9 mouse cellular contexts compared by ENCODE assay signal in genomic region chr13:31458883-31459282, GRCm38 (mm10).
DNase-seq lines count a peak whose midpoint lies in the region.
"Had no signal": no experiment of that assay in that cellular context is flagged by ENCODE, and none has a peak within 500 bp of the region (broad histone marks: within the 10 kb centered on the region; RNA-seq: fewer than 3 reads in every experiment).

No protein-coding gene starts in this region.

- DNase-seq in left cerebral cortex, adult 11 months (ENCODE audit: low spot score), result peak; percentile 4
- no peak for DNase-seq in left cerebral cortex, adult 8-10 months (ENCODE audit: low spot score in 2 of 2)
- DNase-seq in adrenal gland, adult (ENCODE audit: inconsistent age in 2 of 2, low spot score in 1 of 2), result peak; percentile 83 to 94
- peak; percentile 51 for DNase-seq in brain, adult 2 months (ENCODE audit: low read depth, low spot score)
- peak; percentile 55 for DNase-seq in lung, postnatal 25 days (ENCODE audit: low spot score)
- no peak for DNase-seq in thymus, postnatal 36 days
- no peak for DNase-seq in cerebellum, adult 9-10 months
- no peak for DNase-seq in thymus, adult 18-20 months
- DNase-seq: thymus, postnatal 25 days had no signal

Comparison
In these comparisons a context has a peak if more than half of its experiments do, and no peak if none do; other contexts are left out.
1. DNase-seq: peak in left cerebral cortex, adult 11 months (single experiment), adrenal gland, adult (2 of 2), brain, adult 2 months (single experiment) and lung, postnatal 25 days (single experiment); none in left cerebral cortex, adult 8-10 months (0 of 2), thymus, postnatal 36 days (0 of 2), cerebellum, adult 9-10 months (single experiment) and thymus, adult 18-20 months (0 of 2).